8 mouse cellular contexts compared by ENCODE assay signal in the genomic region with DNA sequence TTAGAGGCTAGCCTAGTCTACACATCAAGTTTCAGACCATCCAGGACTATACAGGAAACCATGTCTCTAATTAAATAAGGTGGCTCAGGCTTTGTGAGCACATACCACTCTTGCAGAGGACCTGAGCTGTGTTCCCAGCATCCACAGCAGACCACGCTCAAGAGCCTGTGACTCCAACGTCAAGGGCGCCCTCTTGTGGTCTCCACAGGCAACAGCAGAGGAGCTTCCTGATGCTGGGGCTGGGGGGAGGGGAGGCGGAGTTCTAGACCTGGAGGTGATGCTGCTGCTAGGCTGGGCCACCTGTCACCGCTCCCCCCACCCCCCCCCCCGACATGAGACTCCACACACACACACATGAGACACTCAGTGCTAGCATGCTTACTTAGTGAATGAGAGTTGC. TPM values are rescaled to one million over a fixed set of nuclear protein-coding genes. Genes with fewer than 3 reads are reported as not detected.
A peak's percentile ranks its signal among the peaks of the same experiment; 100 is the strongest.
DNase-seq lines count a peak whose midpoint lies in the region; ATAC-seq and TF ChIP-seq lines count a peak whose summit lies in the region.
"Had no signal": no experiment of that assay in that cellular context is flagged by ENCODE, and none has a peak within 500 bp of the region (broad histone marks: within the 10 kb centered on the region; RNA-seq: fewer than 3 reads in every experiment).

No protein-coding gene starts in this region.

- H3K27me3 ChIP-seq in liver, adult 2 months (ENCODE audit: control insufficient read depth, insufficient read depth, low read length), result no peaks in the 10 kb centered on the region
- H3K27me3 ChIP-seq in liver, embryonic 11.5 days (replicated peaks; ENCODE audit: control insufficient read depth, insufficient read depth, low read length), result no peaks in the 10 kb centered on the region
- no peaks in the 10 kb centered on the region for H3K27me3 ChIP-seq in lung, embryonic 14.5 days (ENCODE audit: insufficient read depth, low read length)
- H3K27me3 ChIP-seq in forebrain, embryonic 14.5 days (replicated peaks; ENCODE audit: control insufficient read depth, insufficient read depth, low read length), result no peaks in the 10 kb centered on the region

- H3K9me3 ChIP-seq in liver, embryonic 11.5 days (ENCODE audit: control insufficient read depth, low read length), result no peaks in the 10 kb centered on the region
- no peaks in the 10 kb centered on the region for H3K9me3 ChIP-seq in lung, embryonic 14.5 days (ENCODE audit: low read depth, low read length)
- no peaks in the 10 kb centered on the region for H3K9me3 ChIP-seq in forebrain, embryonic 14.5 days (replicated peaks; ENCODE audit: control insufficient read depth, low read length)

- no peaks in the 10 kb centered on the region for H3K79me2 ChIP-seq in liver, adult 2 months (ENCODE audit: control insufficient read depth, insufficient read depth, low read length)

- no peaks in the 10 kb centered on the region for H3K36me3 ChIP-seq in liver, adult 2 months (ENCODE audit: control insufficient read depth, insufficient read depth, low read length)
- H3K36me3 ChIP-seq in liver, embryonic 11.5 days (ENCODE audit: control insufficient read depth, insufficient read depth, low read length), result no peaks in the 10 kb centered on the region
- no peaks in the 10 kb centered on the region for H3K36me3 ChIP-seq in lung, embryonic 14.5 days (ENCODE audit: insufficient read depth)
- no peaks in the 10 kb centered on the region for H3K36me3 ChIP-seq in forebrain, embryonic 14.5 days (ENCODE audit: control insufficient read depth, insufficient read depth, low read length)

- ATAC-seq in liver, embryonic 11.5 days (replicated peaks; ENCODE audit: low FRiP score), result no peak
- ATAC-seq in lung, embryonic 14.5 days (ENCODE audit: insufficient read depth), result no peak
- ATAC-seq in forebrain, embryonic 14.5 days, result no peak

- no peak overlapping the region for H3K27ac ChIP-seq in liver, adult 2 months (replicated peaks; ENCODE audit: insufficient read depth, low read depth, low read length)
- no peak overlapping the region for H3K27ac ChIP-seq in liver, embryonic 11.5 days (ENCODE audit: low read depth, low read length)
- H3K27ac ChIP-seq in lung, embryonic 14.5 days (ENCODE audit: low read depth), result no peak overlapping the region
- no peak overlapping the region for H3K27ac ChIP-seq in forebrain, embryonic 14.5 days (ENCODE audit: low read depth, low read length)
- H3K27ac ChIP-seq: macrophage had no signal

- no peak for DNase-seq in liver, adult 2 months (ENCODE audit: extremely low read depth, low read depth, low spot score)
- DNase-seq in liver, embryonic 11.5 days (ENCODE audit: low spot score), result no peak
- peak; percentile 37 for DNase-seq in adipocyte (ENCODE audit: low spot score)
- peak; percentile 36 for DNase-seq in lung, embryonic 14.5 days
- DNase-seq in thymus, postnatal 25 days, result peak; percentile 70
- no peak for DNase-seq in cerebellum, postnatal 4 days (ENCODE audit: low spot score in 2 of 2)
- DNase-seq in forebrain, embryonic 14.5 days (ENCODE audit: low spot score), result no peak

- 50% methylated on average over 6 of the region's 6 CpGs for WGBS in liver, adult 2 months
- WGBS in liver, embryonic 11.5 days, result 34% methylated on average over 6 of the region's 6 CpGs
- 24% methylated on average over 6 of the region's 6 CpGs for WGBS in lung, embryonic 14.5 days
- 25% methylated on average over 6 of the region's 6 CpGs for WGBS in forebrain, embryonic 14.5 days

- H3K4me2 ChIP-seq in liver, embryonic 11.5 days, result no peak overlapping the region
- no peak overlapping the region for H3K4me2 ChIP-seq in lung, embryonic 14.5 days
- H3K4me2 ChIP-seq in forebrain, embryonic 14.5 days (ENCODE audit: low read length), result no peak overlapping the region

- no peaks in the 10 kb centered on the region for H3K4me1 ChIP-seq in liver, adult 2 months (ENCODE audit: control insufficient read depth, insufficient read depth, low read length)
- H3K4me1 ChIP-seq in liver, embryonic 11.5 days (replicated peaks; ENCODE audit: control insufficient read depth, insufficient read depth, low read length), result peaks cover 14% of the 10 kb centered on the region
- peaks cover 3% of the 10 kb centered on the region; the same call in 1 of the 2 replicates for H3K4me1 ChIP-seq in lung, embryonic 14.5 days (ENCODE audit: insufficient read depth)
- H3K4me1 ChIP-seq in forebrain, embryonic 14.5 days (ENCODE audit: control insufficient read depth, insufficient read depth, low read length), result no peaks in the 10 kb centered on the region

- no peak for TF ChIP-seq POLR2A in liver, adult 2 months (IDR thresholded peaks at IDR 0.05; ENCODE audit: extremely low read depth, insufficient read depth, low read length)

- TF ChIP-seq CTCF in liver, adult 2 months (IDR thresholded peaks at IDR 0.05; ENCODE audit: low read depth, low read length), result peak; percentile 81
- TF ChIP-seq CTCF in lung, embryonic 14.5 days (IDR thresholded peaks at IDR 0.05; ENCODE audit: low read depth), result peak; percentile 68

- no peak overlapping the region for H3K9ac ChIP-seq in liver, adult 2 months (ENCODE audit: low read depth, low read length)
- H3K9ac ChIP-seq in liver, embryonic 11.5 days (ENCODE audit: low read depth, low read length), result no peak overlapping the region
- H3K9ac ChIP-seq in lung, embryonic 14.5 days, result no peak overlapping the region
- no peak overlapping the region for H3K9ac ChIP-seq in forebrain, embryonic 14.5 days (ENCODE audit: low read length)

- H3K4me3 ChIP-seq in liver, adult 2 months (ENCODE audit: insufficient read depth, low read depth, low read length), result no peak overlapping the region
- H3K4me3 ChIP-seq in liver, embryonic 11.5 days (ENCODE audit: low read depth, low read length), result no peak overlapping the region
- H3K4me3 ChIP-seq in lung, embryonic 14.5 days (ENCODE audit: low read depth, low read length), result no peak overlapping the region
- no peak overlapping the region for H3K4me3 ChIP-seq in forebrain, embryonic 14.5 days (ENCODE audit: low read depth, low read length)

RNA-seq across cellular contexts. Expression of a gene that starts 5.1 kb away (rescaled TPM):
- 0.20 TPM in 1 of 2 replicates, not detected in the other for total RNA-seq in liver, adult 2 months (2014; rRNA removed)
- polyA plus RNA-seq in liver, adult 2 months (2012; rRNA removed), result 0.31 and 0.51 TPM in 2 replicates
- 2.9 and 4.6 TPM in 2 replicates for polyA plus RNA-seq in liver, embryonic 11.5 days (2014; fragmentation: Nextera tagmentation; extraction: Ambion mirVana)
- 3.1 and 3.9 TPM in 2 replicates for polyA plus RNA-seq in lung, embryonic 14.5 days (2014; fragmentation: Nextera tagmentation; extraction: Ambion mirVana)
- polyA plus RNA-seq in forebrain, embryonic 14.5 days (2014; fragmentation: Nextera tagmentation; extraction: Ambion mirVana), result 1.4 and 2.6 TPM in 2 replicates
- polyA plus RNA-seq: macrophage had no signal

RNA-seq across cellular contexts. Expression of a gene that starts 25.6 kb away (rescaled TPM):
- not detected in 2 replicates for total RNA-seq in liver, adult 2 months (2014; rRNA removed)
- not detected in 2 replicates for polyA plus RNA-seq in liver, adult 2 months (2012; rRNA removed)
- 0.12 TPM in 1 of 2 replicates, not detected in the other for polyA plus RNA-seq in liver, embryonic 11.5 days (2014; fragmentation: Nextera tagmentation; extraction: Ambion mirVana)
- polyA plus RNA-seq in lung, embryonic 14.5 days (2014; fragmentation: Nextera tagmentation; extraction: Ambion mirVana), result 0.11 and 0.18 TPM in 2 replicates
- polyA plus RNA-seq in forebrain, embryonic 14.5 days (2014; fragmentation: Nextera tagmentation; extraction: Ambion mirVana), result 0.60 and 0.83 TPM in 2 replicates
- polyA plus RNA-seq: macrophage had no signal

RNA-seq across cellular contexts. Expression of a gene that starts 48.0 kb away (rescaled TPM):
- total RNA-seq in liver, adult 2 months (2014; rRNA removed), result 16.3 and 29.3 TPM in 2 replicates
- polyA plus RNA-seq in liver, adult 2 months (2012; rRNA removed), result 24.5 and 25.1 TPM in 2 replicates
- 27.7 and 28.1 TPM in 2 replicates for polyA plus RNA-seq in liver, embryonic 11.5 days (2014; fragmentation: Nextera tagmentation; extraction: Ambion mirVana)
- 15.2 and 18.4 TPM in 2 replicates for polyA plus RNA-seq in lung, embryonic 14.5 days (2014; fragmentation: Nextera tagmentation; extraction: Ambion mirVana)
- polyA plus RNA-seq in forebrain, embryonic 14.5 days (2014; fragmentation: Nextera tagmentation; extraction: Ambion mirVana), result 14.0 and 18.9 TPM in 2 replicates

RNA-seq across cellular contexts. Expression of a gene that starts 51.0 kb away (rescaled TPM):
- not detected in 2 replicates for total RNA-seq in liver, adult 2 months (2014; rRNA removed)
- not detected in 2 replicates for polyA plus RNA-seq in liver, adult 2 months (2012; rRNA removed)
- polyA plus RNA-seq in liver, embryonic 11.5 days (2014; fragmentation: Nextera tagmentation; extraction: Ambion mirVana), result 0.10 TPM in 1 of 2 replicates, not detected in the other
- polyA plus RNA-seq in lung, embryonic 14.5 days (2014; fragmentation: Nextera tagmentation; extraction: Ambion mirVana), result 0.18 and 0.53 TPM in 2 replicates
- polyA plus RNA-seq in forebrain, embryonic 14.5 days (2014; fragmentation: Nextera tagmentation; extraction: Ambion mirVana), result 0.69 and 0.98 TPM in 2 replicates
- polyA plus RNA-seq: macrophage had no signal

RNA-seq across cellular contexts. Expression of a gene that starts 51.2 kb away (rescaled TPM):
- total RNA-seq in liver, adult 2 months (2014; rRNA removed), result 12.4 and 12.8 TPM in 2 replicates
- 15.4 and 18.5 TPM in 2 replicates for polyA plus RNA-seq in liver, adult 2 months (2012; rRNA removed)
- 13.5 and 18.0 TPM in 2 replicates for polyA plus RNA-seq in liver, embryonic 11.5 days (2014; fragmentation: Nextera tagmentation; extraction: Ambion mirVana)
- polyA plus RNA-seq in lung, embryonic 14.5 days (2014; fragmentation: Nextera tagmentation; extraction: Ambion mirVana), result 18.1 and 18.7 TPM in 2 replicates
- polyA plus RNA-seq in forebrain, embryonic 14.5 days (2014; fragmentation: Nextera tagmentation; extraction: Ambion mirVana), result 36.9 and 45.3 TPM in 2 replicates

Comparison
In these comparisons a context has a peak if more than half of its experiments do, and no peak if none do; other contexts are left out.
1. DNase-seq: peak in adipocyte (single experiment), lung, embryonic 14.5 days (single experiment) and thymus, postnatal 25 days (single experiment); none in liver, adult 2 months (single experiment), liver, embryonic 11.5 days (single experiment), cerebellum, postnatal 4 days (0 of 2) and forebrain, embryonic 14.5 days (single experiment).